Mouse (Mus musculus): Measurements from ENCODE around the gene Dlg2. TPM values are rescaled to one million over a fixed set of nuclear protein-coding genes. Genes with fewer than 3 reads are reported as not detected.

The Dlg2 gene
- polyA plus RNA-seq, 1 experiment: 1.3 TPM

DNA sequence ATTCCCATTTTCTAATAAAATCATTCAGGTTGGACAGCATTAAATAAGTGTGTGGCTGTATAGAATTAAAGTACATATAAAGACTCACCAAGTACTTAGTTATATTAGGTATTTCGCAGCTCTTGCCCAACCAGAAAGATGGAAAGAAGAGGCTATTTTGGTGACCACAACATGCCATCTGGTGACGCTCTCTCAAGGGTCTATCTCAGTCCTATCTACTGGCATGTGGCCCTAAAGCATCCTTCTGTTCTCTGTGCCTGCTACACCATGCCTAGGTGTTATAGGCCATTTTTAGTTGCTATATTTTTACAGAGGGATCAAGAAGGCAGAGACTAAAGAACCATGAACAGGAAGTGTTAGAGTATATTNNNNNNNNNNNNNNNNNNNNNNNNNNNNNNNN is 1629.5 kb downstream of the Dlg2 start:
- Histone ChIP-seq H3K4me1 (ENCODE audit: control insufficient read depth, insufficient read depth, low read length) (no peaks in the 10 kb centered on the region), H3K4me3 (replicated peaks; ENCODE audit: extremely low read depth, low read depth, low read length) (no peak overlapping the region)
- DNase-seq: no peak
- TF ChIP-seq POLR2A (IDR thresholded peaks at IDR 0.05; ENCODE audit: borderline replicate concordance, extremely low read depth, low read depth, low read length): no peak
- no peak for TF ChIP-seq CTCF (IDR thresholded peaks at IDR 0.05; ENCODE audit: insufficient read depth, low read length)
- 82% methylated on average over 2 of the region's 2 CpGs for WGBS

DNA sequence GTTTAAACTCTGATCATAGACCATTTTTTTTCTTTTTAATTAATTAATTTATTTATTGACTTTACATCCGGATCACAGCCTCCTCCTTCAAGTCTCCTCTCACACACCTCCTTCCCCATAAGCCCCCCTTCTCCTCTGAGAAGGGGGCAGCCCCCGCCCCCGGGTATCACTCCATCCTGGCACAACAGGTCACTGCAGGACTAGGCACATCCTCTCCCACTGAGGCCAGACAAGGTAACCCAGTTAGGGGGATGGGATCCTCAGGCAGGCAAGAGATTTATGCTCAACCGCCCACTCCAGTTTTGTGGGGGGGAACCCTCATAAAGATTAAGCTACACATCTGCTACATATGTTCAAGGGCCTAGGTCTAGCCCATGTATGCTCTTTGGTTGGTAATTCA is 1636.6 kb downstream of the Dlg2 start:
- WGBS: 79% methylated on average over 4 of the region's 4 CpGs
- no peak for TF ChIP-seq POLR2A (IDR thresholded peaks at IDR 0.05; ENCODE audit: borderline replicate concordance, extremely low read depth, low read depth, low read length)
- no peak for TF ChIP-seq CTCF (IDR thresholded peaks at IDR 0.05; ENCODE audit: insufficient read depth, low read length)
- Histone ChIP-seq H3K4me1 (ENCODE audit: control insufficient read depth, insufficient read depth, low read length) (no peaks in the 10 kb centered on the region), H3K4me3 (replicated peaks; ENCODE audit: extremely low read depth, low read depth, low read length) (no peak overlapping the region)
- no peak for DNase-seq

DNA sequence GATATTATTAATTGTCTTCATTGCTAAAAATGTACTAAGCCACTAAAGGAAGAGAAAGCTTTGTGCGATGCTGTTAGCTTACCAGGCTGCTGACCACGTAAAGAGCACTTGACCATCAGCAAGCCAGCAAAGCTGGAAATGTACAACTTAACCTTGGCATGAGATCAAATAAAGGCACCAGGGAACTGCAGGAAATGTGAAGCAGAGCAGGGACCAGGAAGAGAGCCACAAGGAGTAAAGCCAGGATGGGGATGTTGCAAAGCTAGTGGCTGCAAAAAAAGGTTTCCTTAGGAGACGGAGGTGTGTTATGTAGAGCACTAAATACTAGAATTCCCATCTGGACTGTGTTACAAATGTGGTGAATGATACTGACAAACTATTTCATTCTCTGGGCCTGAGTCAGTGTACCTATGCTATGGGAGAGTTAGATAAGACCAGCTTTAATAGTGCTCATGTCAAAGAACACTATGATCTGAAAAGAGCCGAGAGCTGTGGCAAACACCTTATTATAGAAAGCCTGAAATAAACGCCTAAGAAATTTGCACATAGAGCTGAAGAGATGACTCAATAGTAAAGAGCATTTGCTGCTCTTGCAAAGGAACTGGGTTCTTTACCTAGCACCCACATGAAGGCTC is 1638.9 kb downstream of the Dlg2 start:
- Histone ChIP-seq H3K4me1 (ENCODE audit: control insufficient read depth, insufficient read depth, low read length) (no peaks in the 10 kb centered on the region), H3K4me3 (replicated peaks; ENCODE audit: extremely low read depth, low read depth, low read length) (no peak overlapping the region)
- 66% methylated on average over 5 of the region's 5 CpGs for WGBS
- no peak for DNase-seq
- TF ChIP-seq POLR2A (IDR thresholded peaks at IDR 0.05; ENCODE audit: borderline replicate concordance, extremely low read depth, low read depth, low read length) (no peak), CTCF (IDR thresholded peaks at IDR 0.05; ENCODE audit: insufficient read depth, low read length) (no peak)

DNA sequence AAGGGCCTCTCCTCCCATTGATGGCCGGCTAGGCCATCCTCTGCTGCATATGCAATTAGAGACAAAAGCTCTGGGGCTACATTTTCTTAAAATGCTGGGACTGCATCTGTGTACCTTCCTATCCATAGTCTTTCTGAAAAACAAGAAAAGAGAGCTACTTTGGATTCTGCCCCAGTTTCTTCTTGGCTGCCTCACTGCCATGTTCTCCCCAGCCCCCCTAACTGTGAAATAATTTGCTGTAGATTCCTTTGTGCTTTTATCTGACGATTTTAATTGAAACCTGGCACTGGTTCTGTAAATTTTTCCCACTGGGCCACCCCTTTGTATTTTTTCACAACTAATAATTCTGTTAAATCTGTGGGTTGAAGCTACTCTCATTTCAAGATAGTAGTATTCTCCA is 1646.8 kb downstream of the Dlg2 start:
- DNase-seq: no peak
- no peaks in the 10 kb centered on the region for H3K4me1 ChIP-seq (ENCODE audit: control insufficient read depth, insufficient read depth, low read length)
- H3K4me3 ChIP-seq (replicated peaks; ENCODE audit: extremely low read depth, low read depth, low read length): no peak overlapping the region
- TF ChIP-seq CTCF (IDR thresholded peaks at IDR 0.05; ENCODE audit: insufficient read depth, low read length): no peak
- TF ChIP-seq POLR2A (IDR thresholded peaks at IDR 0.05; ENCODE audit: borderline replicate concordance, extremely low read depth, low read depth, low read length): no peak
- 52% methylated on average over 2 of the region's 2 CpGs for WGBS

DNA sequence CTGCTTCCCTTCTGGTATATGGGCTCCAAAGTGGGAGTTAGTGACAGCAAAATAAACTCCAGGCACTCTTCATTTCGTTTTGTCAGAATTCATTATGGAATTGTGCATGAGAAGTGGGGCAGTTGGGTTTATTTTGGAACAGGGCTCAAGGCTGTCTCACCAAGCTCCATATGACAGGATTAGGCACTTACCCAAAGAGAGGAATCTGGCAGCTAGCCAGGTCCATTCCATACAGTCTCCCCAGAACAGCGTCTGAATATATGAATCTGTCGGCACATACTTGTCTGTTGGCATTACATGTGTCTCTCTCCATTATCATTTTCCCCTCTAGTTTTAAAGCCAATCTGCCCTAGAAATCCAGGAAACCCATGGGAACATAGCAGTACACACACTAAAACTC is 1649.4 kb downstream of the Dlg2 start:
- Histone ChIP-seq H3K4me1 (ENCODE audit: control insufficient read depth, insufficient read depth, low read length) (no peaks in the 10 kb centered on the region), H3K4me3 (replicated peaks; ENCODE audit: extremely low read depth, low read depth, low read length) (no peak overlapping the region)
- no peak for DNase-seq
- TF ChIP-seq POLR2A (IDR thresholded peaks at IDR 0.05; ENCODE audit: borderline replicate concordance, extremely low read depth, low read depth, low read length): no peak
- TF ChIP-seq CTCF (IDR thresholded peaks at IDR 0.05; ENCODE audit: insufficient read depth, low read length): no peak
- WGBS: 38% methylated on average over 3 of the region's 3 CpGs

DNA sequence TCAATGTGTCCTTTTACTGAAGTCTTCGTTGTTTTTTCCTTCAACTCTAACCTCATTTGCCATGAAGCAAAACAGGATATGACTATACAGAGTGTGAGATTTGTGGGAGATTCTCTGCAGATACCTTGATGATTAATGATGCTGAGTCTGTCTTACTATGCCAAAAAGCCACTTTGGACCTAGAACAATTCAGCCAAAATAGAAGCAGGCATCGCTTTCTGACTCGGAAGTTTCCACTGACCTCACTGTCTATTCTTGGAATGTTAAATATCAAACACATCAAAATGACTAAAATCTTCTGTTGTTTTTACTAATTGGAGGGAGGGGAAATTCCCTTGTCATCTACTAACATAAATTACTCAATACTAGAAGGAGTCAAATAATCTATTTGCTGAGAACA is 1657.8 kb downstream of the Dlg2 start:
- TF ChIP-seq CTCF (IDR thresholded peaks at IDR 0.05; ENCODE audit: insufficient read depth, low read length): no peak
- TF ChIP-seq POLR2A (IDR thresholded peaks at IDR 0.05; ENCODE audit: borderline replicate concordance, extremely low read depth, low read depth, low read length): no peak
- no peak for DNase-seq
- Histone ChIP-seq H3K4me3 (replicated peaks; ENCODE audit: extremely low read depth, low read depth, low read length) (no peak overlapping the region), H3K4me1 (ENCODE audit: control insufficient read depth, insufficient read depth, low read length) (no peaks in the 10 kb centered on the region)
- 59% methylated on average over 3 of the region's 3 CpGs for WGBS

DNA sequence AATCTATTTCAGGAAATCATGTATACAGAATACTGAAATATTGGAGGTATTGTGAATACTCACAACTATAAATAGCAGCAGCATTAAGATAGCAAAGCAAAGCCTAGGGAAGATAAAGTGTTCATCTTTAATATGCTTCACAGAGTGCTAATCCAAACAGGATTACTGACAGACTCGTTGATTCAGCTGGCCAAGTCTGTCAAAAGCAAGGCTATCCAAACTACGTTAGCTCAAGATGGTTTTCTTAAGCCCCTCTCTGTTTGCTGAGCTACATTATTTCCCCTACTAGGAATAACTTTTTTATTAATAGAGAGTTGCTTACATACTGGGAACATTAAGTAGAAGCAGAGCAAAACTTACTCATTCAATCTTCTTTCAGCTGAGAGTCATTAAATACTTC is 1659.2 kb downstream of the Dlg2 start:
- TF ChIP-seq CTCF (IDR thresholded peaks at IDR 0.05; ENCODE audit: insufficient read depth, low read length) (no peak), POLR2A (IDR thresholded peaks at IDR 0.05; ENCODE audit: borderline replicate concordance, extremely low read depth, low read depth, low read length) (no peak)

DNA sequence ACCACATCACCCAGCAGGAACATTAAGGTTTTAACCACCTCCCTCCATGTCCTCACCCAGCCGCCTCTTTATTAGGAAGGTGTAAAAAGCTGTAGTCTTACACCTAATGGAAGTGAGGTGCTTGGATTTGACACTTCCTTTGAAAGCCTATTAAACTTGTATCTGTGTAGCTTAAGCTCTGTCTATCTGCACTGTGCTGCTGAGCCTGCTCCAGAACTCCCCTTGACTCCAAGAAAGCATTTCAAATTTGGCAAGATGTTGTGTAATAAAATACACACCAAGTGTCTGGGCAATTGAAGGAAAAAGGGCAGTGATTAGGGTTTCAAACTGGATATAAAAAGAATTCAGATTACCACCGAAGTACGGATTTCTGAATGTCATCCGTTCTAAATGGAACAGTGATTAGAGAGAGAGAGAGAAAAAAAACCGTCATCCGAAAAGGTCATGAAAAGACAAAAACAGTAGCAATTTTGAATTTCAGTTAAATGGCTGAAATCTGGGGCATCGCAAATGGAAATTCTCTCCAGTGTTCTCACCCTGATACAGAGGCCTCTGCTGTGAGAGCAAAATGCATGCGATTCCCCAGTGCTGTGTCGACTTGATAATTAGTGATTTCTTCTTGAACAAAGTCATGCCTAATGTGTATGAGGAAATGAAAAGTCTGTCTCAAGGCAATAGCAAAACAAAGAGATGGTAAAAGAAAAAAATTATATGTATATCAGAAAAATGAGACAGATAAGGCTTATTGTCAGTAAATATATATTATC is 1663.8 kb downstream of the Dlg2 start:
- Histone ChIP-seq H3K4me1 (ENCODE audit: control insufficient read depth, insufficient read depth, low read length) (no peaks in the 10 kb centered on the region), H3K4me3 (replicated peaks; ENCODE audit: extremely low read depth, low read depth, low read length) (no peak overlapping the region)
- TF ChIP-seq POLR2A (IDR thresholded peaks at IDR 0.05; ENCODE audit: borderline replicate concordance, extremely low read depth, low read depth, low read length) (no peak), CTCF (IDR thresholded peaks at IDR 0.05; ENCODE audit: insufficient read depth, low read length) (no peak)
- no peak for DNase-seq
- WGBS: 62% methylated on average over 9 of the region's 9 CpGs

More for the DNA sequence above, 1659.2 kb downstream of the Dlg2 start:
- 39% methylated on average over 2 of the region's 2 CpGs for WGBS
- no peak for DNase-seq
- Histone ChIP-seq H3K4me3 (replicated peaks; ENCODE audit: extremely low read depth, low read depth, low read length) (no peak overlapping the region), H3K4me1 (ENCODE audit: control insufficient read depth, insufficient read depth, low read length) (no peaks in the 10 kb centered on the region)

DNA sequence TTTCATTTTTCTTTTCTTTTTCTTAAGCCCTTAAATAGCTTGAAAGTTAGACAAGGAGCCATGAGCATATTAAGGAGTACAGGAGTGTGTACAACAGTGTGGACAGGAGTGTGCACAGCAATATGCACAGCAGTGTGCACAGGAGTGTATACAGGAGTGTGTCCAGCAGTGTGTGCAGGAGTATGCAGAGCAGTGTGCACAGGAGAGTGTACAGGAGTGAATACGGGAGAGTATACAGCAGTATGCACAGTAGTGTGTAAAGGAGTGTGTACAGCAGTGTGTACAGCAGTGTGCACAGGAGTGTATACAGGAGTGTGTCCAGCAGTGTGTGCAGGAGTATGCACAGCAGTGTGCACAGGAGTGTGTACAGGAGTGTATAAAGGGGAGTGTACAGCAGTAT is 1671.0 kb downstream of the Dlg2 start:
- no peaks in the 10 kb centered on the region for H3K4me1 ChIP-seq (ENCODE audit: control insufficient read depth, insufficient read depth, low read length)
- TF ChIP-seq CTCF (IDR thresholded peaks at IDR 0.05; ENCODE audit: insufficient read depth, low read length) (no peak), POLR2A (IDR thresholded peaks at IDR 0.05; ENCODE audit: borderline replicate concordance, extremely low read depth, low read depth, low read length) (no peak)
- H3K4me3 ChIP-seq (replicated peaks; ENCODE audit: extremely low read depth, low read depth, low read length): no peak overlapping the region
- 91% methylated on average over 1 of the region's 1 CpGs for WGBS
- DNase-seq: no peak

DNA sequence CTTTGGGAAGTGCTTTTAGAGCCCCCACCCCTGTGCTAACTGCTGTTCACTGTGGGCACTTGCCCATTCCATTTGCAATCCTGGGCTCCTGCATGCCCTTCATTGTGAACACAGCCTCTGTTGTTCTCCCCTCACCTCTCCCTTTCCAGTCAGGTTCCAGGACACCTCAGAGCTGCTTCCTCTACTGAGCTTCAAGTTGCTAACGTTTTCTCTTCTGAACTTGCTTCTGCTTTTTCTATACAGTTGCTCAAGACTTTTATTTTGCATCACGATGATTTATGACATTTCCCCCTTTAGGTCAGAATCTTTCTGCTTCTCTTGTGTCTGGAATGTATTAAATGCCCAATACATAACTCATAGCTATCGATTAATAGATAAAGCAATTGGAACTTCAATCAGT is 1674.3 kb downstream of the Dlg2 start:
- no peak for TF ChIP-seq CTCF (IDR thresholded peaks at IDR 0.05; ENCODE audit: insufficient read depth, low read length)
- TF ChIP-seq POLR2A (IDR thresholded peaks at IDR 0.05; ENCODE audit: borderline replicate concordance, extremely low read depth, low read depth, low read length): no peak
- Histone ChIP-seq H3K4me1 (ENCODE audit: control insufficient read depth, insufficient read depth, low read length) (no peaks in the 10 kb centered on the region), H3K4me3 (replicated peaks; ENCODE audit: extremely low read depth, low read depth, low read length) (no peak overlapping the region)
- WGBS: 47% methylated on average over 3 of the region's 3 CpGs
- no peak for DNase-seq
